In the genomic region with DNA sequence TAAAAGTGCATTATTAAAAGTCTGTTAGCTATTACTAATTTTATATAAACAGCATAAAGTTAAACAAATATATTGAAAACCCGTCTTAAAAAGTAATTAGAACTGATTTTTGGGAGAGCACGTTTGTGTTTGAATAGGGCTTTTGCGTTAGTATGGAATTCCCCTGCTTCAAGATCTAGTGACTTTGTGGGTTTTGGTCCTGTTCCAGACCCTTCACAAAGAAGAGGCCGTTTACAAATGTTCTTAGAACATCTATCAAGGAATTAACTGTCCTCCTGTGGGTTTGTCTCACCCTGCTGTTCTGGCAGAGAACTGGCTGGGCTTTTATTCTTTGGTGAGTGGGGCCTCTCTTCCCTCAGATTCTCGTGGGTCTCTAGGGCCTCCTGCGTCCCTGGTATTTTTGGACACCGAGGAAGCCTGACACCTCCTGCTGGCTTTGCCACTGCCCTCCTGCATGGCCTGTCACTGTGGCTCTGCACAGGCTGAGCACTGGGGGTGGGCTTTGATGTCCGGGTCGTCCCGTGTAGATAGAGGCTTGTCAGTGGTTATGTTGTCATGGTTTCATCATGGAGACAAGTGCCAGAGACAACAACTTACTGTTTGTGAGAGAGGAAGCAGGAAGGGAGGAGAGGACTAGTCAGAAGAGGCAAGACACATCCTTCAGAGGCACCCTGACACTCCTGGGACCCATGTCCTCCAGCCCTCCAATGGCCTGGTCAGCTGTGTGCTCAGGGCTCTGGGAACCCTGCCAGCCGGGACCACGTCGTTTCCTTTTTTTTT, we compare ENCODE assay signal across 11 mouse cellular contexts. TPM values are rescaled to one million over a fixed set of nuclear protein-coding genes. Genes with fewer than 3 reads are reported as not detected.
A peak's percentile ranks its signal among the peaks of the same experiment; 100 is the strongest.
DNase-seq lines count a peak whose midpoint lies in the region; ATAC-seq lines count a peak whose summit lies in the region.
"Had no signal": no experiment of that assay in that cellular context is flagged by ENCODE, and none has a peak within 500 bp of the region (broad histone marks: within the 10 kb centered on the region; RNA-seq: fewer than 3 reads in every experiment).

No protein-coding gene starts in this region.

- DNase-seq in kidney, adult 11 months = no peak
- DNase-seq in B cell, adult 2 months = peak; percentile 20 to 21
- DNase-seq in heart, adult 9 months (ENCODE audit: low spot score in 2 of 2) = peak; percentile 37 to 64
- no peak for DNase-seq in embryo, embryonic 11 days
- DNase-seq in urinary bladder, postnatal 25 days (ENCODE audit: low spot score) = no peak
- DNase-seq in left cerebral cortex, adult 18-20 months (ENCODE audit: low spot score in 2 of 2) = no peak

- H3K27me3 ChIP-seq in kidney, embryonic 15.5 days = no peaks in the 10 kb centered on the region
- H3K27me3 ChIP-seq in limb, embryonic 15.5 days = no peaks in the 10 kb centered on the region

- WGBS in kidney, embryonic 15.5 days = 57% methylated on average over 13 of the region's 13 CpGs
- 61% methylated on average over 13 of the region's 13 CpGs for WGBS in limb, embryonic 15.5 days

- H3K4me2 ChIP-seq in kidney, embryonic 15.5 days = no peak overlapping the region
- no peak overlapping the region for H3K4me2 ChIP-seq in limb, embryonic 15.5 days

- H3K4me1 ChIP-seq in kidney, embryonic 15.5 days = peaks cover 19% of the 10 kb centered on the region
- H3K4me1 ChIP-seq in limb, embryonic 15.5 days = peaks cover 13% of the 10 kb centered on the region

- peak; percentile 40; the same call in 1 of the 2 replicates for ATAC-seq in kidney, embryonic 15.5 days (replicated peaks; ENCODE audit: low FRiP score)
- ATAC-seq in limb, embryonic 15.5 days (ENCODE audit: insufficient number of reproducible peaks, low FRiP score, low TSS enrichment, low read depth) = 0 out of 2 replicates have a peak, but pooled peaks have one; percentile 30

- no peaks in the 10 kb centered on the region for H3K9me3 ChIP-seq in kidney, embryonic 15.5 days (replicated peaks)
- H3K9me3 ChIP-seq in limb, embryonic 15.5 days = no peaks in the 10 kb centered on the region

- H3K36me3 ChIP-seq in kidney, embryonic 15.5 days = peaks cover 80% of the 10 kb centered on the region
- peaks cover 59% of the 10 kb centered on the region for H3K36me3 ChIP-seq in limb, embryonic 15.5 days

- no peak overlapping the region for H3K9ac ChIP-seq in kidney, embryonic 15.5 days
- no peak overlapping the region for H3K9ac ChIP-seq in limb, embryonic 15.5 days

- H3K27ac ChIP-seq in kidney, embryonic 15.5 days = peak overlapping the region; percentile 71
- no peak overlapping the region for H3K27ac ChIP-seq in limb, embryonic 15.5 days

- no peak overlapping the region for H3K4me3 ChIP-seq in kidney, embryonic 15.5 days (replicated peaks)
- H3K4me3 ChIP-seq in limb, embryonic 15.5 days = no peak overlapping the region
- H3K4me3 ChIP-seq: erythroblast, embryonic 14.5 days; myocyte had no signal

RNA-seq across cellular contexts. Expression of gene Ube2g2, which starts 12.6 kb away (rescaled TPM):
- polyA plus RNA-seq in kidney, embryonic 15.5 days (2015; fragmentation: Nextera tagmentation; extraction: Ambion mirVana) = 71.9 and 72.0 TPM in 2 replicates
- 99.8 and 127 TPM in 2 replicates for polyA plus RNA-seq in limb, embryonic 15.5 days (2015; fragmentation: Nextera tagmentation; extraction: Ambion mirVana)
- total RNA-seq in left cerebral cortex, adult 18-20 months (2021) = 10 to 100 TPM; 46.1 to 53.8 TPM

RNA-seq across cellular contexts. Expression of gene Gm49325, which starts 28.6 kb away (rescaled TPM):
- polyA plus RNA-seq in kidney, embryonic 15.5 days (2015; fragmentation: Nextera tagmentation; extraction: Ambion mirVana) = 3.6 and 6.3 TPM in 2 replicates
- 1.3 and 1.8 TPM in 2 replicates for polyA plus RNA-seq in limb, embryonic 15.5 days (2015; fragmentation: Nextera tagmentation; extraction: Ambion mirVana)
- 10 to 100 TPM; 12.9 to 13.0 TPM for total RNA-seq in left cerebral cortex, adult 18-20 months (2021)
- polyA plus RNA-seq: erythroblast, embryonic 14.5 days; stomach, embryonic 14.5 days had no signal

RNA-seq across cellular contexts. Expression of gene Sumo3, which starts 28.7 kb away (rescaled TPM):
- 332 TPM in 2 replicates for polyA plus RNA-seq in kidney, embryonic 15.5 days (2015; fragmentation: Nextera tagmentation; extraction: Ambion mirVana)
- 343 and 347 TPM in 2 replicates for polyA plus RNA-seq in limb, embryonic 15.5 days (2015; fragmentation: Nextera tagmentation; extraction: Ambion mirVana)
- 100 to 1,000 TPM; 165 to 172 TPM for total RNA-seq in left cerebral cortex, adult 18-20 months (2021)

RNA-seq across cellular contexts. Expression of gene Tspear, which starts 51.7 kb away (rescaled TPM):
- 0.50 and 0.90 TPM in 2 replicates for polyA plus RNA-seq in kidney, embryonic 15.5 days (2015; fragmentation: Nextera tagmentation; extraction: Ambion mirVana)
- polyA plus RNA-seq in limb, embryonic 15.5 days (2015; fragmentation: Nextera tagmentation; extraction: Ambion mirVana) = 2.1 and 2.8 TPM in 2 replicates
- total RNA-seq in left cerebral cortex, adult 18-20 months (2021) = under 1 TPM; 0.14 to 0.19 TPM
- polyA plus RNA-seq: erythroblast, embryonic 14.5 days; myocyte had no signal

RNA-seq across cellular contexts. Expression of gene Pttg1ip, which starts 53.1 kb away (rescaled TPM):
- polyA plus RNA-seq in kidney, embryonic 15.5 days (2015; fragmentation: Nextera tagmentation; extraction: Ambion mirVana) = 149 and 152 TPM in 2 replicates
- 145 and 158 TPM in 2 replicates for polyA plus RNA-seq in limb, embryonic 15.5 days (2015; fragmentation: Nextera tagmentation; extraction: Ambion mirVana)
- 10 to 100 TPM; 67.0 to 72.0 TPM for total RNA-seq in left cerebral cortex, adult 18-20 months (2021)

Comparison
In these comparisons a context has a peak if more than half of its experiments do, and no peak if none do; other contexts are left out.
1. DNase-seq: peak in B cell, adult 2 months (2 of 2) and heart, adult 9 months (2 of 2); none in kidney, adult 11 months (single experiment), embryo, embryonic 11 days (single experiment), urinary bladder, postnatal 25 days (single experiment) and left cerebral cortex, adult 18-20 months (0 of 2).